In genomic region chr10:12949299-12949698, GRCm38 (mm10) we compare ENCODE assay signal across 19 mouse cellular contexts. TPM values are rescaled to one million over a fixed set of nuclear protein-coding genes. Genes with fewer than 3 reads are reported as not detected.
DNase-seq lines count a peak whose midpoint lies in the region; ATAC-seq lines count a peak whose summit lies in the region.
"Had no signal": no experiment of that assay in that cellular context is flagged by ENCODE, and none has a peak within 500 bp of the region (broad histone marks: within the 10 kb centered on the region; RNA-seq: fewer than 3 reads in every experiment).

No protein-coding gene starts in this region.

- ATAC-seq in embryonic facial prominence, embryonic 14.5 days (ENCODE audit: low read depth) = peak; percentile 18; the same call in 1 of the 2 replicates
- no peak for ATAC-seq in megakaryocyte, adult 5-6 weeks (ENCODE audit: poor library complexity, severe bottlenecking)
- peak; percentile 77 for ATAC-seq in intestine, embryonic 16.5 days
- peak; percentile 88 for ATAC-seq in stomach, embryonic 16.5 days (ENCODE audit: insufficient read depth, low FRiP score)
- ATAC-seq: inflammation-experienced regulatory T-cells, adult 6 months; liver, embryonic 12.5 days had no signal

- no peaks in the 10 kb centered on the region for H3K4me1 ChIP-seq in embryonic facial prominence, embryonic 14.5 days (ENCODE audit: control insufficient read depth, insufficient read depth, low read length)
- H3K4me1 ChIP-seq in embryonic facial prominence, embryonic 10.5 days = no peaks in the 10 kb centered on the region
- peaks cover 72% of the 10 kb centered on the region for H3K4me1 ChIP-seq in megakaryocyte, embryonic 14.5 days
- H3K4me1 ChIP-seq in intestine, embryonic 16.5 days (ENCODE audit: control insufficient read depth, insufficient read depth, low read length) = no peaks in the 10 kb centered on the region
- H3K4me1 ChIP-seq in stomach, embryonic 16.5 days (ENCODE audit: control insufficient read depth, insufficient read depth, low read length) = no peaks in the 10 kb centered on the region
- H3K4me1 ChIP-seq: embryonic facial prominence, embryonic 15.5 days; forebrain, embryonic 10.5 days had no signal

- H3K27ac ChIP-seq in embryonic facial prominence, embryonic 14.5 days (replicated peaks; ENCODE audit: low read depth, low read length) = no peak overlapping the region
- no peak overlapping the region for H3K27ac ChIP-seq in embryonic facial prominence, embryonic 10.5 days (replicated peaks)
- no peak overlapping the region for H3K27ac ChIP-seq in intestine, embryonic 16.5 days (ENCODE audit: low read length)
- H3K27ac ChIP-seq in stomach, embryonic 16.5 days (ENCODE audit: low read length) = peak overlapping the region; percentile 26; the same call in 1 of the 2 replicates
- H3K27ac ChIP-seq: embryonic facial prominence, embryonic 15.5 days; forebrain, embryonic 10.5 days; layer of hippocampus, adult 2 months; left cerebral cortex, adult 2 months; liver, embryonic 12.5 days; macrophage had no signal

- 0 out of 2 replicates have a peak, but pooled peaks cover 3% of the 10 kb centered on the region for H3K27me3 ChIP-seq in embryonic facial prominence, embryonic 14.5 days (replicated peaks; ENCODE audit: control insufficient read depth, insufficient read depth, low read length)
- H3K27me3 ChIP-seq in embryonic facial prominence, embryonic 10.5 days (replicated peaks; ENCODE audit: low read depth, poor library complexity, severe bottlenecking) = peaks cover 2% of the 10 kb centered on the region
- no peaks in the 10 kb centered on the region for H3K27me3 ChIP-seq in megakaryocyte, embryonic 14.5 days (replicated peaks)
- H3K27me3 ChIP-seq in intestine, embryonic 16.5 days (replicated peaks; ENCODE audit: control insufficient read depth, insufficient read depth, low read length) = no peaks in the 10 kb centered on the region
- no peaks in the 10 kb centered on the region for H3K27me3 ChIP-seq in stomach, embryonic 16.5 days (ENCODE audit: control insufficient read depth, insufficient read depth, low read length)
- H3K27me3 ChIP-seq: embryonic facial prominence, embryonic 15.5 days had no signal

- no peak for DNase-seq in embryonic facial prominence, embryonic 14.5 days (ENCODE audit: low spot score)
- DNase-seq in embryonic facial prominence, embryonic 10.5 days (ENCODE audit: low spot score) = no peak
- DNase-seq in T-cell, adult 2 months (ENCODE audit: low spot score) = no peak
- DNase-seq: cerebellum, adult 9-11 months; gastrocnemius, postnatal 14 days; kidney, postnatal 10 days; right cerebral cortex, postnatal 14 days; thymus, postnatal 4 days had no signal

- no peak overlapping the region for H3K9ac ChIP-seq in embryonic facial prominence, embryonic 14.5 days (ENCODE audit: low read depth, low read length)
- no peak overlapping the region for H3K9ac ChIP-seq in intestine, embryonic 16.5 days (ENCODE audit: low read depth, low read length)
- H3K9ac ChIP-seq in stomach, embryonic 16.5 days (ENCODE audit: low read length) = no peak overlapping the region
- H3K9ac ChIP-seq: embryonic facial prominence, embryonic 15.5 days; liver, embryonic 12.5 days had no signal

- H3K9me3 ChIP-seq in embryonic facial prominence, embryonic 14.5 days (ENCODE audit: control insufficient read depth, low read length) = no peaks in the 10 kb centered on the region
- H3K9me3 ChIP-seq in embryonic facial prominence, embryonic 10.5 days = no peaks in the 10 kb centered on the region
- no peaks in the 10 kb centered on the region for H3K9me3 ChIP-seq in megakaryocyte, embryonic 14.5 days
- no peaks in the 10 kb centered on the region for H3K9me3 ChIP-seq in intestine, embryonic 16.5 days (ENCODE audit: control insufficient read depth, low read length)
- no peaks in the 10 kb centered on the region for H3K9me3 ChIP-seq in stomach, embryonic 16.5 days (replicated peaks; ENCODE audit: control insufficient read depth, low read length)
- H3K9me3 ChIP-seq: embryonic facial prominence, embryonic 15.5 days; forebrain, embryonic 10.5 days; liver, embryonic 12.5 days had no signal

- no peak overlapping the region for H3K4me3 ChIP-seq in embryonic facial prominence, embryonic 14.5 days (ENCODE audit: low read depth, low read length)
- H3K4me3 ChIP-seq in embryonic facial prominence, embryonic 10.5 days = no peak overlapping the region
- peak overlapping the region; percentile 55 for H3K4me3 ChIP-seq in megakaryocyte, embryonic 14.5 days (replicated peaks)
- no peak overlapping the region for H3K4me3 ChIP-seq in intestine, embryonic 16.5 days (ENCODE audit: low read length)
- H3K4me3 ChIP-seq in stomach, embryonic 16.5 days (replicated peaks; ENCODE audit: low read length) = no peak overlapping the region
- H3K4me3 ChIP-seq: embryonic facial prominence, embryonic 15.5 days; forebrain, embryonic 10.5 days; layer of hippocampus, adult 2 months; left cerebral cortex, adult 2 months; liver, embryonic 12.5 days had no signal

- H3K36me3 ChIP-seq in embryonic facial prominence, embryonic 14.5 days (ENCODE audit: control insufficient read depth, insufficient read depth, low read length) = no peaks in the 10 kb centered on the region
- H3K36me3 ChIP-seq in embryonic facial prominence, embryonic 10.5 days (replicated peaks) = no peaks in the 10 kb centered on the region
- peaks cover 82% of the 10 kb centered on the region for H3K36me3 ChIP-seq in megakaryocyte, embryonic 14.5 days (replicated peaks; ENCODE audit: low read length)
- H3K36me3 ChIP-seq in intestine, embryonic 16.5 days (ENCODE audit: control insufficient read depth, insufficient read depth, low read length) = no peaks in the 10 kb centered on the region
- no peaks in the 10 kb centered on the region for H3K36me3 ChIP-seq in stomach, embryonic 16.5 days (ENCODE audit: control insufficient read depth, insufficient read depth, low read length)
- H3K36me3 ChIP-seq: embryonic facial prominence, embryonic 15.5 days; forebrain, embryonic 10.5 days; liver, embryonic 12.5 days had no signal

- no peak overlapping the region for H3K4me2 ChIP-seq in embryonic facial prominence, embryonic 14.5 days (ENCODE audit: low read depth, low read length)
- H3K4me2 ChIP-seq in intestine, embryonic 16.5 days (ENCODE audit: low read depth, low read length) = no peak overlapping the region
- no peak overlapping the region for H3K4me2 ChIP-seq in stomach, embryonic 16.5 days (ENCODE audit: low read depth, low read length)
- H3K4me2 ChIP-seq: embryonic facial prominence, embryonic 15.5 days; liver, embryonic 12.5 days had no signal

- WGBS in embryonic facial prominence, embryonic 14.5 days = 72% methylated on average over 7 of the region's 7 CpGs
- 82% methylated on average over 7 of the region's 7 CpGs for WGBS in embryonic facial prominence, embryonic 10.5 days
- 62% methylated on average over 7 of the region's 7 CpGs for WGBS in intestine, embryonic 16.5 days
- 58% methylated on average over 7 of the region's 7 CpGs for WGBS in stomach, embryonic 16.5 days

RNA-seq across cellular contexts. Expression of gene Stx11, which starts 14.8 kb away (rescaled TPM):
- polyA plus RNA-seq in embryonic facial prominence, embryonic 14.5 days (2014; fragmentation: Nextera tagmentation; extraction: Ambion mirVana) = 3.8 and 5.4 TPM in 2 replicates
- 1.0 and 1.4 TPM in 2 replicates for polyA plus RNA-seq in embryonic facial prominence, embryonic 10.5 days (2016; fragmentation: Nextera tagmentation; extraction: Ambion mirVana)
- polyA plus RNA-seq in megakaryocyte, embryonic 14.5 days (2012; ENCODE audit: insufficient read depth, low replicate concordance) = 35.2 and 81.5 TPM in 2 replicates
- 41.9 and 44.6 TPM in 2 replicates for total RNA-seq in megakaryocyte, adult 5-6 weeks (2015)
- total RNA-seq in megakaryocyte, adult 5-6 weeks (2017) = 36.0 and 46.8 TPM in 2 replicates
- 1.1 and 1.6 TPM in 2 replicates for polyA plus RNA-seq in intestine, embryonic 16.5 days (2015; fragmentation: Nextera tagmentation; extraction: Ambion mirVana)
- 7.0 and 9.3 TPM in 2 replicates for polyA plus RNA-seq in stomach, embryonic 16.5 days (2015; fragmentation: Nextera tagmentation; extraction: Ambion mirVana)

RNA-seq across cellular contexts. Expression of gene Sf3b5, which starts 55.8 kb away (rescaled TPM):
- 39.8 and 42.7 TPM in 2 replicates for polyA plus RNA-seq in embryonic facial prominence, embryonic 14.5 days (2014; fragmentation: Nextera tagmentation; extraction: Ambion mirVana)
- polyA plus RNA-seq in embryonic facial prominence, embryonic 10.5 days (2016; fragmentation: Nextera tagmentation; extraction: Ambion mirVana) = 44.8 and 47.2 TPM in 2 replicates
- polyA plus RNA-seq in megakaryocyte, embryonic 14.5 days (2012; ENCODE audit: insufficient read depth, low replicate concordance) = 87.2 and 216 TPM in 2 replicates
- 14.0 and 17.0 TPM in 2 replicates for total RNA-seq in megakaryocyte, adult 5-6 weeks (2015)
- 15.4 and 15.8 TPM in 2 replicates for total RNA-seq in megakaryocyte, adult 5-6 weeks (2017)
- polyA plus RNA-seq in intestine, embryonic 16.5 days (2015; fragmentation: Nextera tagmentation; extraction: Ambion mirVana) = 30.8 and 35.0 TPM in 2 replicates
- 31.3 and 33.4 TPM in 2 replicates for polyA plus RNA-seq in stomach, embryonic 16.5 days (2015; fragmentation: Nextera tagmentation; extraction: Ambion mirVana)
